Mouse (Mus musculus): ENCODE results near the gene Cnot10. TPM values are rescaled to one million over a fixed set of nuclear protein-coding genes. Genes with fewer than 3 reads are reported as not detected.
"Not testable (repeated sequence)": the region's sequence is repeated elsewhere in the genome, so short reads cannot be mapped to it uniquely, and the experiment has no call there.

Cnot10 gene
- polyA plus RNA-seq, 1 experiment from 2014 or later = 64.6 TPM

DNA sequence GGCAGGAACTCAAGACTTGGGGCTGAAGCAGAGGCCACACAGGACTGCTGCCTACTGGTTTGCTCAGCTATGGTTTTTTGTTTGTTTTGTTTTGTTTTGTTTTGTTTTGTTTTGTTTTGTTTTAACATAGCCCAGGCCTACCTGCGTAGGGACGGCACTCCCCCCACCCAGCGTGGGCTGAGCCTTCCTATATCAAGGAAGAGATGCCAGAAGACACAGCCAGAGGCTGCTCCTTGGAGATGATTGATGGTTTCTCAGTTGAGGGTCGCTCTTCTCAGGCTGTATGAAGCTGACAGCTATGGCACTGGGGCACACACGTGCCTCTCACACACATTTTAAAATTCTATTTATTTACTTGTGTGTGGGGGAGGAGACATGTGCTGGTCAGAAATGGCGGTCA, 21.0 kb upstream of the Cnot10 start:
- H3K9ac ChIP-seq (replicated peaks; ENCODE audit: low read depth, low read length) = no peak overlapping the region
- no peaks in the 10 kb centered on the region for H3K27me3 ChIP-seq (ENCODE audit: control insufficient read depth, insufficient read depth, low read length)
- H3K4me2 ChIP-seq (replicated peaks; ENCODE audit: low read depth, low read length) = no peak overlapping the region
- 60% methylated on average over 6 of the region's 6 CpGs for WGBS
- H3K27ac ChIP-seq (ENCODE audit: low read length) = no peak overlapping the region
- H3K4me3 ChIP-seq (ENCODE audit: low read depth, low read length) = no peak overlapping the region
- no peaks in the 10 kb centered on the region for H3K36me3 ChIP-seq (ENCODE audit: control insufficient read depth, insufficient read depth, low read length)
- no peak for ATAC-seq (ENCODE audit: insufficient number of reproducible peaks, insufficient read depth, low FRiP score, low read depth)
- no peaks in the 10 kb centered on the region for H3K4me1 ChIP-seq (ENCODE audit: control insufficient read depth, insufficient read depth, low read length)
- H3K9me3 ChIP-seq (ENCODE audit: control insufficient read depth, low read depth, low read length) = no peaks in the 10 kb centered on the region

- Histone ChIP-seq H3K9me3 (ENCODE audit: control insufficient read depth, low read depth, low read length) (no peaks in the 10 kb centered on the region), H3K27ac (ENCODE audit: low read length) (no peak overlapping the region), H3K4me2 (replicated peaks; ENCODE audit: low read depth, low read length) (no peak overlapping the region), H3K36me3 (ENCODE audit: control insufficient read depth, insufficient read depth, low read length) (no peaks in the 10 kb centered on the region), H3K4me3 (ENCODE audit: low read depth, low read length) (no peak overlapping the region), H3K9ac (replicated peaks; ENCODE audit: low read depth, low read length) (no peak overlapping the region), H3K27me3 (ENCODE audit: control insufficient read depth, insufficient read depth, low read length) (no peaks in the 10 kb centered on the region), H3K4me1 (ENCODE audit: control insufficient read depth, insufficient read depth, low read length) (no peaks in the 10 kb centered on the region)
- WGBS = 85% methylated on average over 6 of the region's 6 CpGs
- no peak for ATAC-seq (ENCODE audit: insufficient number of reproducible peaks, insufficient read depth, low FRiP score, low read depth)
Observed at GRCm38 (mm10) chr9:114660506-114660905, 20.5 kb upstream of the Cnot10 start.

DNA sequence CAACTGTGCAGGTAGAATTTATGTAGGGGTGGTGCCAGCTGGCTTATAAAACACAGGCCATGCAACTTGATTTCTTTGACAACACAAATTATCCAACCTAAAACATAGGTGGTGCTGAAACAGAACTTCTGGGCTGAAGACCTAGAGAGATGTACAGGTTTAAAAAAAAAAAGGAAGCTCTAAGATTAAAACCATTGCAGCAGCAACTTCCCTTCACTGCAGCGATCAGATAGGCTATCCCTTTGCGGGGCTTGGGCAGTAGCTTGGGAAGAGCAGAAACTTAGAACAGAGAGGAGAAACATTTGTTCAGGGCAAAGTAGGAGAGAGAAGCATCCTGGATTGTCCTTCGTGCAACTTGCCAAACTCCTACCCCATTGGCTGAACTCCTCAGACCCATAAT, 16.7 kb upstream of the Cnot10 start:
- no peak overlapping the region for H3K9ac ChIP-seq (replicated peaks; ENCODE audit: low read depth, low read length)
- H3K27ac ChIP-seq (ENCODE audit: low read length) = no peak overlapping the region
- no peak for ATAC-seq (ENCODE audit: insufficient number of reproducible peaks, insufficient read depth, low FRiP score, low read depth)
- H3K9me3 ChIP-seq (ENCODE audit: control insufficient read depth, low read depth, low read length) = no peaks in the 10 kb centered on the region
- no peak overlapping the region for H3K4me3 ChIP-seq (ENCODE audit: low read depth, low read length)
- H3K4me1 ChIP-seq (ENCODE audit: control insufficient read depth, insufficient read depth, low read length) = no peaks in the 10 kb centered on the region
- H3K36me3 ChIP-seq (ENCODE audit: control insufficient read depth, insufficient read depth, low read length) = no peaks in the 10 kb centered on the region
- H3K4me2 ChIP-seq (replicated peaks; ENCODE audit: low read depth, low read length) = no peak overlapping the region
- no peaks in the 10 kb centered on the region for H3K27me3 ChIP-seq (ENCODE audit: control insufficient read depth, insufficient read depth, low read length)
- 81% methylated on average over 3 of the region's 3 CpGs for WGBS

DNA sequence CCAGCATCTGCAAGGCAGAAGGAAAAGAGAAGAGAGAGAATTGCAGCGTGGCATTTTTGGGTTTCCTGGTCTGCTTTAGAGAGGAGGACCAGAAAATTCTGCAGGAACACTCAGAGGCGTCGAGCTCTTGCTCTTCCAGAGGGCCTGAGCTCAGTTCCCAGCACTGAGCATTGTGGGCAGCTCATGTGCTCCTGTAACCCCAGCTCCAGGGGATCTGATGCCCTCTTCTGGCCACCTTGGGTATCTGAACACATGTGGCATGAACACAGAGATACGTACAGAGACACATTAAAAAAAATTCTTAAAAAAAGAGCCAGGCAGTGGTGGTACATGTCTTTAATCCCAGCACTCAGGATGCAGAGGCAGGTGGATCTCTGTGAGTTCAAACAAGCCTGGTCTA, 15.4 kb upstream of the Cnot10 start:
- Histone ChIP-seq H3K4me2 (replicated peaks; ENCODE audit: low read depth, low read length) (no peak overlapping the region), H3K4me3 (ENCODE audit: low read depth, low read length) (no peak overlapping the region), H3K9ac (replicated peaks; ENCODE audit: low read depth, low read length) (no peak overlapping the region), H3K9me3 (ENCODE audit: control insufficient read depth, low read depth, low read length) (no peaks in the 10 kb centered on the region), H3K27me3 (ENCODE audit: control insufficient read depth, insufficient read depth, low read length) (no peaks in the 10 kb centered on the region), H3K4me1 (ENCODE audit: control insufficient read depth, insufficient read depth, low read length) (no peaks in the 10 kb centered on the region), H3K27ac (ENCODE audit: low read length) (no peak overlapping the region), H3K36me3 (ENCODE audit: control insufficient read depth, insufficient read depth, low read length) (no peaks in the 10 kb centered on the region)
- 88% methylated on average over 4 of the region's 4 CpGs for WGBS
- ATAC-seq (ENCODE audit: insufficient number of reproducible peaks, insufficient read depth, low FRiP score, low read depth) = no peak

GRCm38 (mm10) chr9:114650938-114651634, 11.1 kb upstream of the Cnot10 start:
- Histone ChIP-seq H3K36me3 (ENCODE audit: control insufficient read depth, insufficient read depth, low read length) (no peaks in the 10 kb centered on the region), H3K27ac (ENCODE audit: low read length) (no peak overlapping the region), H3K9me3 (ENCODE audit: control insufficient read depth, low read depth, low read length) (no peaks in the 10 kb centered on the region), H3K9ac (replicated peaks; ENCODE audit: low read depth, low read length) (no peak overlapping the region), H3K27me3 (ENCODE audit: control insufficient read depth, insufficient read depth, low read length) (no peaks in the 10 kb centered on the region), H3K4me2 (replicated peaks; ENCODE audit: low read depth, low read length) (no peak overlapping the region), H3K4me3 (ENCODE audit: low read depth, low read length) (no peak overlapping the region), H3K4me1 (ENCODE audit: control insufficient read depth, insufficient read depth, low read length) (no peaks in the 10 kb centered on the region)
- 54% methylated on average over 21 of the region's 21 CpGs for WGBS
- ATAC-seq (ENCODE audit: insufficient number of reproducible peaks, insufficient read depth, low FRiP score, low read depth) = no peak

- Histone ChIP-seq H3K27ac (ENCODE audit: low read length) (no peak overlapping the region), H3K9me3 (ENCODE audit: control insufficient read depth, low read depth, low read length) (no peaks in the 10 kb centered on the region), H3K27me3 (ENCODE audit: control insufficient read depth, insufficient read depth, low read length) (no peaks in the 10 kb centered on the region), H3K36me3 (ENCODE audit: control insufficient read depth, insufficient read depth, low read length) (no peaks in the 10 kb centered on the region), H3K4me2 (replicated peaks; ENCODE audit: low read depth, low read length) (no peak overlapping the region), H3K4me1 (ENCODE audit: control insufficient read depth, insufficient read depth, low read length) (no peaks in the 10 kb centered on the region), H3K4me3 (ENCODE audit: low read depth, low read length) (no peak overlapping the region), H3K9ac (replicated peaks; ENCODE audit: low read depth, low read length) (no peak overlapping the region)
- no peak for ATAC-seq (ENCODE audit: insufficient number of reproducible peaks, insufficient read depth, low FRiP score, low read depth)
- WGBS = 51% methylated on average over 5 of the region's 5 CpGs
Observed at GRCm38 (mm10) chr9:114649371-114649770, 9.4 kb upstream of the Cnot10 start.

GRCm38 (mm10) chr9:114648472-114648871, 8.5 kb upstream of the Cnot10 start:
- WGBS = 57% methylated on average over 8 of the region's 9 CpGs

DNA sequence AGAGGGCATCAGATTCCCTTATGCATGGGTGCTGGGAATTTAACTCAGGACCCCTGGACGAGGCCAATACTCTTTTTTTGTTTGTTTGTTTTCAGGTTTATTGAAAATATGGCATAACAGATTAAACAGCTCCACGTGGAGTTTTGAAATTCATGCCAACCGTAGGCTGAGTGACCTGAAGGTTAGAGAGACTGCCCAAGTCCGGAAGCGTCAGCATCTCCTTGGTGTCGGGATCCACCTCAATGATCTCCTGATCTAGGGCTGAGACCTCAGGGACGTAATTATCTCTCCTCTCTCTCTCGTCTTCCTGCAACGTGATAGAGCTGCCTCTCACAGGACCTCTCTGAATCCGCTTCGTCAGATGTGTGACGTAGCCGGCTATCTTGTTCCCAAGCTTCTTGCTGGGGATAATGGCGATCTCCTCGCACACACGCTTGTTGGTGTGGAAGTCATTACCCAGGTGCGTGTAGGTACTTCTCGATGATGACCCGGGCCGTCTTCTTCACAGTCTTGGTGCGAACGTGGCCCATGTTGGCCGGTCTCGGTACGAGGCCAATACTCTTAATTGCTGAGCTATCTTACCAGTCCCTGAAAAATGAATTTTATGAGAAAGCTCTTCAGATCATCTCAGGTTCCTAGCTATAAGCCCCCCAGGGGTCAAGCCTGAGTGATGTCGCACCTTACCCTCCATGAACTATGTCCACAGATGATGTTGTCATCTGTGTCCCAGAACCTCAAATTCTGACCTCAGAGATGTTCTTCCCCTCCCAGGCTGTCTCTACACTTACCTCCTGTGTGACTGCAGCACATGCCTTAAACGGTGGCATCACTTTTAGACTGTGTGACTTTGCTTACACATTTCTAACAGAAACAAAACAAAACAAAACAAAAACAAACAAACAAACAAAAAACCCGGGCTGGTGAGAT, 7.8 kb upstream of the Cnot10 start:
- H3K9me3 ChIP-seq (ENCODE audit: control insufficient read depth, low read depth, low read length) = no peaks in the 10 kb centered on the region
- H3K36me3 ChIP-seq (ENCODE audit: control insufficient read depth, insufficient read depth, low read length) = no peaks in the 10 kb centered on the region
- no peaks in the 10 kb centered on the region for H3K4me1 ChIP-seq (ENCODE audit: control insufficient read depth, insufficient read depth, low read length)
- no peak for ATAC-seq (ENCODE audit: insufficient number of reproducible peaks, insufficient read depth, low FRiP score, low read depth)
- no peak overlapping the region for H3K4me3 ChIP-seq (ENCODE audit: low read depth, low read length)
- no peak overlapping the region for H3K4me2 ChIP-seq (replicated peaks; ENCODE audit: low read depth, low read length)
- WGBS = 79% methylated on average over 28 of the region's 28 CpGs
- H3K9ac ChIP-seq (replicated peaks; ENCODE audit: low read depth, low read length) = no peak overlapping the region
- H3K27me3 ChIP-seq (ENCODE audit: control insufficient read depth, insufficient read depth, low read length) = no peaks in the 10 kb centered on the region
- no peak overlapping the region for H3K27ac ChIP-seq (ENCODE audit: low read length)

More at GRCm38 (mm10) chr9:114648472-114648871, 8.5 kb upstream of the Cnot10 start:
- H3K4me3 ChIP-seq (ENCODE audit: low read depth, low read length); H3K9ac ChIP-seq (replicated peaks; ENCODE audit: low read depth, low read length); H3K4me1 ChIP-seq (ENCODE audit: control insufficient read depth, insufficient read depth, low read length); H3K36me3 ChIP-seq (ENCODE audit: control insufficient read depth, insufficient read depth, low read length); ATAC-seq (ENCODE audit: insufficient number of reproducible peaks, insufficient read depth, low FRiP score, low read depth); H3K27ac ChIP-seq (ENCODE audit: low read length); H3K4me2 ChIP-seq (replicated peaks; ENCODE audit: low read depth, low read length); H3K27me3 ChIP-seq (ENCODE audit: control insufficient read depth, insufficient read depth, low read length); H3K9me3 ChIP-seq (ENCODE audit: control insufficient read depth, low read depth, low read length): not testable (repeated sequence)

All from stomach, embryonic 14.5 days (tissue).